Mouse (Mus musculus) bone marrow, adult 2 months (tissue): ENCODE results near the gene Trpm3.

ENCODE experiments used
- CTCF ChIP-seq: fragments of 200-500 bp; IDR thresholded peaks from 2 replicates; pipeline ENCODE4 v1.5.1; 2011; ENCODE audit warnings: low read length, control low read depth; ENCODE audit not compliant: control insufficient read depth, insufficient read depth
- POLR2A ChIP-seq: fragments of 200-500 bp; IDR thresholded peaks from 2 replicates; pipeline ENCODE4 v1.6.1; 2011; ENCODE audit warnings: low read depth, mild to moderate bottlenecking, control low read depth, low read length, borderline replicate concordance; ENCODE audit not compliant: control insufficient read depth

- TF ChIP-seq POLR2A (no peak), CTCF (no peak)
Measured at GRCm38 (mm10) chr19:22847696-22848095, 708.9 kb downstream of the Trpm3 start.
